Mouse (Mus musculus) lung, embryonic 15.5 days (tissue): ENCODE measurements around the gene Gm20431. TPM values are rescaled to one million over a fixed set of nuclear protein-coding genes. Genes with fewer than 3 reads are reported as not detected.

Experiments
- ATAC-seq: fragments of 200-750 bp; cut with Nextera tagmentation; 2 replicates; pipeline ENCODE4 v1.8.0; 2017; ENCODE audit warnings: moderate number of reproducible peaks, borderline replicate concordance; ENCODE audit not compliant: low FRiP score, low TSS enrichment; ENCODE audit errors: extremely low read depth
- H3K27ac ChIP-seq: fragments of 300-500 bp; sonication (generic); 2 replicates; pipeline ENCODE4 v1.5.1; 2015; ENCODE audit warnings: moderate library complexity, mild to moderate bottlenecking, inconsistent platforms
- H3K27me3 ChIP-seq: fragments of 300-500 bp; sonication (generic); 2 replicates; pipeline ENCODE4 v1.6.1; 2015; ENCODE audit warnings: inconsistent platforms
- H3K36me3 ChIP-seq: fragments of 300-500 bp; sonication (generic); 2 replicates; pipeline ENCODE4 v1.6.1; 2015; ENCODE audit warnings: inconsistent platforms
- H3K4me1 ChIP-seq: fragments of 300-500 bp; sonication (generic); 2 replicates; pipeline ENCODE4 v1.6.1; 2015; ENCODE audit warnings: inconsistent platforms
- H3K4me2 ChIP-seq: fragments of 300-500 bp; sonication (generic); 2 replicates; pipeline ENCODE4 v1.6.1; 2015; ENCODE audit warnings: inconsistent platforms, mild to moderate bottlenecking, moderate library complexity
- H3K4me3 ChIP-seq: fragments of 300-500 bp; sonication (generic); 2 replicates; pipeline ENCODE4 v1.5.1; 2015; ENCODE audit warnings: mild to moderate bottlenecking, inconsistent platforms
- H3K9ac ChIP-seq: fragments of 300-500 bp; sonication (generic); 2 replicates; pipeline ENCODE4 v1.6.1; 2015; ENCODE audit warnings: inconsistent platforms
- H3K9me3 ChIP-seq: fragments of 300-500 bp; sonication (generic); 2 replicates; pipeline ENCODE4 v1.6.1; 2016; ENCODE audit warnings: inconsistent platforms
- WGBS: fragments of 180-500 bp; shearing (Covaris S2); methylation state at CpG from one replicate; pipeline ENCODE4 v1.1.7; 2015; 5-methylcytosine and 5-hydroxymethylcytosine counted together
- microRNA-seq: library from miRNA; unstranded; fragments of <30 nt; microRNA quantifications from one replicate; pipeline ENCODE4, GENCODE M21; 2016
- polyA plus RNA-seq: library from polyadenylated mRNA; unstranded; fragments of >200 nt; fragmentation: Nextera tagmentation; extraction: Ambion mirVana; gene quantifications from 2 replicates; pipeline ENCODE4 v1.2.1, GENCODE M21; 2015

Gene Gm20431
- polyA plus RNA-seq, 1 experiment from 2014 or later: 3.5 TPM

DNA sequence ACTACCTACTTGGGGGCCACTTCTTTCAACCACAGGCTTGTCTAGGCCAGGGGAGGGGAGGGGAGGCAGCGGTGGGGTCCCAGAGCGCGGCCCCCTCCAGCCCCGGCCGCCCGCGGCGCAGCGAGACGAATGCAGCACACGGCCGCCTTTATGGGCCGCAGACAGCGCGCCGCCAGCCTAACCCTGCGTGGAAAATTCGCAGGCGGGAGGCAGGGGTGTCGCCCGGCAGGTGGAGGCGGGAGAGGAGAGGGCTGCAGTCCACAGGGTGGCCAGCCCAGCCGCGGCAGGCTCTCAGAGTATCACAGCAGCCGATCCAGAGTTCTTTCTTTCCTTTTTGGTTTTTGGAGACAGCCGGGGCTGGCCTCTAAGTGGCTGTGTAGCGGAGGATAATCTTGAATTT is 101.9 kb downstream of the Gm20431 start:
- Histone ChIP-seq H3K4me1 (peaks cover 37% of the 10 kb centered on the region), H3K9ac (peak overlapping the region; percentile 1; the same call in 1 of the 2 replicates), H3K9me3 (no peaks in the 10 kb centered on the region), H3K4me3 (peak overlapping the region; percentile 0; the same call in 1 of the 2 replicates), H3K36me3 (no peaks in the 10 kb centered on the region), H3K27ac (no peak overlapping the region), H3K4me2 (peak overlapping the region; percentile 42), H3K27me3 (no peaks in the 10 kb centered on the region)
- 15% methylated on average over 27 of the region's 27 CpGs for WGBS
- ATAC-seq: no peak

Small RNAs within 50 kb of the gene (microRNA-seq; reads per million reads assigned to microRNA genes)
- not detected for gene Gm22355

Other genes starting within 250 kb of the Gm20431 start
- gene Slc9a8, start 239.8 kb downstream of the Gm20431 start, polyA plus RNA-seq: 20.3 and 21.4 TPM in 2 replicates
- 99.8 and 102 TPM in 2 replicates for gene Rnf114, start 168.9 kb downstream of the Gm20431 start, polyA plus RNA-seq
- 12.3 and 15.7 TPM in 2 replicates for gene Spata2, start 168.6 kb downstream of the Gm20431 start, polyA plus RNA-seq
- 107 and 109 TPM in 2 replicates for gene Snai1, start 123.3 kb downstream of the Gm20431 start, polyA plus RNA-seq
- gene Ube2v1, start 29.4 kb downstream of the Gm20431 start, polyA plus RNA-seq: 280 and 282 TPM in 2 replicates
- 61.4 and 68.1 TPM in 2 replicates for gene Cebpb, start 27.4 kb upstream of the Gm20431 start, polyA plus RNA-seq
- gene Tmem189, start 28.3 kb upstream of the Gm20431 start, polyA plus RNA-seq: 41.7 and 43.8 TPM in 2 replicates